Mouse (Mus musculus) ES-E14 (cell line): Measurements from ENCODE around the gene Cfap73. TPM values are rescaled to one million over a fixed set of nuclear protein-coding genes. Genes with fewer than 3 reads are reported as not detected.

Experiments
- DNase-seq: peaks from one replicate; pipeline ENCODE4 v3.0.0-alpha.2; 2013; ENCODE audit warnings: low read depth, low spot score
- H3K27ac ChIP-seq: 2 replicates; pipeline ENCODE4 v1.5.1; 2012; ENCODE audit warnings: low read depth, mild to moderate bottlenecking, low read length, moderate library complexity, mixed read lengths; ENCODE audit not compliant: poor library complexity, insufficient read depth, severe bottlenecking
- H3K36me3 ChIP-seq: 2 replicates; pipeline ENCODE4 v1.6.1; 2012; ENCODE audit warnings: mild to moderate bottlenecking, low read length, moderate library complexity, mixed read lengths; ENCODE audit not compliant: control insufficient read depth, poor library complexity, insufficient read depth, severe bottlenecking
- H3K4me1 ChIP-seq, 2 experiments: fragments of 150-350 bp in 1 of 2; sonication (generic) in 1 of 2; 2 replicates each; pipeline ENCODE4 v1.6.1; 2012; ENCODE audit warnings: low read length in 2 of 2, mild to moderate bottlenecking in 1 of 2, mixed read lengths in 1 of 2; ENCODE audit not compliant: control insufficient read depth in 2 of 2, insufficient read depth in 2 of 2, poor library complexity in 1 of 2
- H3K4me3 ChIP-seq, 2 experiments: fragments of 150-350 bp in 1 of 2; sonication (generic) in 1 of 2; 2 replicates each; pipeline ENCODE4 v1.5.1; 2012; ENCODE audit warnings: low read length in 2 of 2, low read depth in 1 of 2, mild to moderate bottlenecking in 1 of 2, mixed read lengths in 1 of 2; ENCODE audit not compliant: insufficient read depth in 1 of 2, poor library complexity in 1 of 2, severe bottlenecking in 1 of 2
- H3K9ac ChIP-seq: 2 replicates; pipeline ENCODE4 v1.6.1; 2012; ENCODE audit warnings: low read depth, mild to moderate bottlenecking, low read length, mixed read lengths; ENCODE audit not compliant: poor library complexity, insufficient read depth, severe bottlenecking
- H3K9me3 ChIP-seq: fragments of 150-350 bp; sonication (generic); 2 replicates; pipeline ENCODE4 v1.6.1; 2012; ENCODE audit warnings: low read depth, mild to moderate bottlenecking, low read length; ENCODE audit not compliant: control insufficient read depth, insufficient read depth
- CHD2 ChIP-seq: IDR thresholded peaks from 2 replicates; pipeline ENCODE4 v1.6.1; 2014; ENCODE audit warnings: mild to moderate bottlenecking, low read depth, low read length, inconsistent platforms
- HCFC1 ChIP-seq: IDR thresholded peaks from 2 replicates; pipeline ENCODE4 v1.6.1; 2012; ENCODE audit warnings: low read length, inconsistent platforms, borderline replicate concordance; ENCODE audit not compliant: insufficient read depth
- MAFK ChIP-seq: IDR thresholded peaks from 2 replicates; pipeline ENCODE4 v1.6.1; 2014; ENCODE audit warnings: mild to moderate bottlenecking, low read depth, low read length, inconsistent platforms; ENCODE audit not compliant: insufficient read depth
- ZC3H11A ChIP-seq: IDR thresholded peaks from 2 replicates; pipeline ENCODE4 v1.6.1; 2012; ENCODE audit warnings: low read depth, mild to moderate bottlenecking, inconsistent platforms, low read length, borderline replicate concordance
- ZNF384 ChIP-seq: IDR thresholded peaks from 2 replicates; pipeline ENCODE4 v1.6.1; 2012; ENCODE audit warnings: low read depth, low read length, inconsistent platforms
- in situ Hi-C, 2 experiments: fragments of 600-800 bp; cut with MboI; formaldehyde crosslinking; loops; one replicate each; pipeline ENCODE4 v1.15.1; 2025; ENCODE audit warnings: low sequenced_read_pairs in 2 of 2, inconsistent platforms in 1 of 2; ENCODE audit not compliant: unreplicated experiment in 2 of 2
- total RNA-seq: library from RNA; depleted of rRNA; stranded (reverse); fragments of 300-350 nt; gene quantifications from 2 replicates; pipeline ENCODE4 v1.2.3, GENCODE M21; 2012

Cfap73 gene
- total RNA-seq, 1 experiment: not detected

DNA sequence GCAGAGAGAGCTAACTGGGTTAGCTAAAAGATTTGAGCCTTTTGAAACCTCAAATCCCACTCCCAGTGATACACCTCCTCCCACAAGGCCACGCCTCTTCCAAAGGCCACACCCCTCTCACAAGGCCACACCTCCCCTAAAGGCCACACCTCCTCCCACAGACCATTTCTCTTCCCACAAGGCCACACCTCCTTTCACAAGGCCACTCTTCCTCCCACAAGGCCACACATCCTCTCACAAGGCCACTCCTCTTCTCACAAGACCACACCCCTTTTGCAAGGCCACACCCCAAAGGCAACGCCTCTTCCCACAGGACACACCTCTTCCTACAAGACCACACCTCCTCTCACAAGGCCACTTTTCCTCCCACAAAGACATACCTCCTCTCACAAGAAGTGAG is 43.5 kb upstream of the Cfap73 start:
- H3K4me3 ChIP-seq: no peak overlapping the region
- H3K4me1 ChIP-seq: peaks cover 6 to 18% of the 10 kb centered on the region in 2 experiments; a peak in 3 of 4 replicates
- DNase-seq: peak; percentile 96
- H3K27ac ChIP-seq: no peak overlapping the region
- H3K9ac ChIP-seq: no peak overlapping the region
- TF ChIP-seq HCFC1 (no peak), MAFK (no peak), ZNF384 (no peak), CHD2 (no peak), ZC3H11A (no peak)
- H3K36me3 ChIP-seq: peaks cover 3% of the 10 kb centered on the region; the same call in 1 of the 2 replicates
- in situ Hi-C loops: no loop called here
- no peaks in the 10 kb centered on the region for H3K9me3 ChIP-seq

DNA sequence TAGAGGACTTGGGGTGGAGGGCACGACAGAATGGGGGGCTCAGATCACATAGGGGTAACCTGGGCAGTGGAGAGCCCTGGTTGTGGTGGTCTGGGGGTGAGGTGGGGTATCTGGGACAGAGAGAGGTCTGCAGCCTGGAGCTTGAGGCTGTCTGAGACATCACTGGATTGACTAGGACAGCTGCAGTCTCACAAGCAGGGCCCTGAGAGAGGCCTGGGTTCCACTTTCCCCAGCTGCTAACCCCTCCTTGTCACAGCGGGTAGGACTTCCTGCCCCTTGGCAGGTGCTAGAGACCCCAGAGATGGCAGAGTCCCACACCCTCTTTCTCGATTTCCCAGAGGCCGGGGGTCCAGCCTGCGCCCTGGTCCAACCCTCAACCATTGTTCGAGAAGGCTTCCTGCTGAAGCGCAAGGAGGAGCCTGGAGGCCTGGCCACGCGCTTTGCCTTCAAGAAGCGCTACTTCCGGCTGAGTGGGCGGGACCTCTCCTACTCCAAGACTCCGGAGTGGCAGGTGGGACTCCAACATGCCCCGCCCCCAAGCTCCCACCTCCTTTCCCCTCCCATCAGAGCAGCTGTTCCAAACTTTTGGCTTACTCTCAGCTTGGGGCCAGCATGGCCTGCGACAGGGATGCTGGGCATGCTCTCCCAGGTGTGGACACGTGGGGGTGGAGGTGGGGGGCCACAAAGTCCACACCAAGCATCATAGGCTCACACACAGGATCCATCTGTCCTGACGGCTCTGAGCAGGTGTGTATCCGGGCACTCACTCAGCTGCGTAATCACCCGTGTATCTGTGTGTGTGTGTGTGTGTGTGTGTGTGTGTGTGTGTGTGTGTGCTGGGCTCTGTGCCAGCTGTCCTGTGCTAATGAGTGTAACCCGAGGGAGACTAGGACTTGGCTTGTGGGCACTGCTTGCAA is 40.5 kb upstream of the Cfap73 start:
- peak; percentile 94 for DNase-seq
- H3K4me1 ChIP-seq: peaks cover 5 to 10% of the 10 kb centered on the region in 2 experiments; a peak in 3 of 4 replicates
- in situ Hi-C loops: no loop called here
- TF ChIP-seq MAFK: no peak
- no peak for TF ChIP-seq ZC3H11A
- no peak for TF ChIP-seq ZNF384
- TF ChIP-seq HCFC1: no peak
- no peak for TF ChIP-seq CHD2
- no peak overlapping the region for H3K4me3 ChIP-seq
- peak overlapping the region; percentile 45; the same call in 1 of the 2 replicates for H3K9ac ChIP-seq
- H3K27ac ChIP-seq: no peak overlapping the region
- no peaks in the 10 kb centered on the region for H3K36me3 ChIP-seq
- H3K9me3 ChIP-seq: no peaks in the 10 kb centered on the region

GRCm38 (mm10) chr5:120673626-120674025 is 39.6 kb upstream of the Cfap73 start:
- Histone ChIP-seq H3K4me1 (peaks cover 2 to 10% of the 10 kb centered on the region in 2 experiments; a peak in 2 of 4 replicates), H3K4me3 (no peak overlapping the region), H3K9ac (no peak overlapping the region), H3K9me3 (no peaks in the 10 kb centered on the region), H3K27ac (no peak overlapping the region), H3K36me3 (no peaks in the 10 kb centered on the region)
- no peak for DNase-seq
- in situ Hi-C loops: no loop called here
- peak; percentile 58 for TF ChIP-seq ZC3H11A
- TF ChIP-seq HCFC1: no peak
- TF ChIP-seq MAFK: no peak
- no peak for TF ChIP-seq ZNF384

- H3K9ac ChIP-seq: no peak overlapping the region
- in situ Hi-C loops: no loop called here
- TF ChIP-seq ZC3H11A (no peak), ZNF384 (no peak)
- no peak for DNase-seq
- H3K27ac ChIP-seq: no peak overlapping the region
- H3K4me1 ChIP-seq: peaks cover 2 to 10% of the 10 kb centered on the region in 2 experiments; a peak in 2 of 4 replicates
- no peak overlapping the region for H3K4me3 ChIP-seq
- H3K36me3 ChIP-seq: no peaks in the 10 kb centered on the region
- H3K9me3 ChIP-seq: no peaks in the 10 kb centered on the region
These were observed 37.8 kb upstream of the Cfap73 start for GRCm38 (mm10) chr5:120671865-120672264.
